Mouse (Mus musculus): ENCODE measurements around the gene Akirin2.
A peak's percentile ranks its signal among the peaks of the same experiment; 100 is the strongest.

Akirin2 gene

GRCm38 (mm10) chr4:34584871-34585607 lies 34.3 kb downstream of the Akirin2 start:
- no peak for DNase-seq

DNA sequence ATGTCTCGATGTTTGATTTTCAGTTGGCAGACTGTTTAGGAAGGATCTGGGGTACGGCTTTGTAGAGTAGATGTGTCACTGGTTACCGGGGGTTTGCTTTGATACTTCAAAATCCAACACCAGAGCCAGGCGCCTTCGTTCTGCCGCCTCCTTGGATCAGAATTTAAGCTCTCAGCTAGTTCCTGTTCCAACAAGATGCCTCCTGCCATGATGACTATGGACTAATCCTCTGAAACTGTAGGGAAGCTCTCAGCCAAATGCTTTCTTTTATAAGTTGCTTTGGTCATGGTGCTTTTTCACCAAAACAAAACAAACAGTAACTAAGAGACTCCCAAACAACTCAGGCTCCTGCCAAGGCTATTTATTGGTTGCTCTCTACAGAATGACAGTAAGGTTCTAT lies 52.4 kb downstream of the Akirin2 start:
- no peak for DNase-seq

DNA sequence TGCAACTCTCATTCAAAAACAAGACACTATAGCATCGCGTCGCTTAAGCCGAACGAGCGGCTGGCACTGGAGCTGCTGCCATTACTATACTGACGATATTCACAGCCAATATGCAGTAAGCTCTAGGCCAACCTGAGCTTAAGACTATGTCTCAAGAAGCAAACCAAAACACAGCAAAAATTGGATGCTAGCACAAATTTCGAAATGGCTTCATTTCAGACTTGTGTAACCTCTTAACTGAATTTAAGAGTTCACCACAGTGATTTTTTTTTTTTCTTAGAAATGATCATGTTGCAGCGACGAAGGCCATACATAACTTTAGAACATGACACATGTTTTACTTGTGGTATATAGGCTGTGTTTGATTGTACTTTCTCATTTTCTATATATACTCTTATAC lies 55.9 kb downstream of the Akirin2 start:
- DNase-seq = no peak

GRCm38 (mm10) chr4:34613571-34614145 lies 62.9 kb downstream of the Akirin2 start:
- peak; percentile 15 for DNase-seq

DNA sequence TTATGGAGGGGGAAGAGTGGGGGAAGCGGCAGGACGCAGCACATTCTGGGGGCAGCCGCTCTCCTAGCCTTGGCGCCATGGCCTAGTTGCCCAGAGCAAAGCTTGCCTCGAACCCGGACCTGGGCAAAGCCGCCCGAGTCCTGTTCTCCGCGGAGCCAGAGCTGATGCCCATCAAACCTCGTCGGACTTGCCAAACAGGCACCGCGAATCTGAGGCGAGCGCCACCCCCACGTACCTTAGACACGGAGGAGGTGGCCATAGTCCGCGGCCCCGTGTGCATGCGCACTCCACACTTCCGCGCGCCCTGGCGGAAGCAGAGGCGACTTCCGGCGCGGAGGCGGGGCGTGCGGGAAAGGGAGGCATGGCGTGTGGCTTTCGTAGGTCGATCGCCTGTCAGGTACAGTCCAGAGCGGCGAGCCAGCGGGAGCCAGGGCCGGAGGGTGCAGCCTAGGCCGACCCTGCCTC lies 63.9 kb downstream of the Akirin2 start, which contains the start of the genes Orc3 and Rars2:
Orc3 (minus strand) TSS at position 315 of the 465 bp plus-strand sequence.
Rars2 (plus strand) TSS at position 328 of the 465 bp plus-strand sequence.
- DNase-seq = peak; percentile 89

- peak; percentile 5 for DNase-seq
Observed at GRCm38 (mm10) chr4:34615303-34615702, 64.6 kb downstream of the Akirin2 start.

GRCm38 (mm10) chr4:34616146-34616545 lies 65.4 kb downstream of the Akirin2 start:
- no peak for DNase-seq
